Mouse (Mus musculus) heart, postnatal 0 days (tissue): ENCODE data around the gene Hexim1. TPM values are rescaled to one million over a fixed set of nuclear protein-coding genes. Genes with fewer than 3 reads are reported as not detected.

ENCODE experiments used
- ATAC-seq: fragments of 200-750 bp; cut with Nextera tagmentation; 2 replicates; pipeline ENCODE4 v1.8.0; 2017; ENCODE audit warnings: low read depth, moderate number of reproducible peaks, moderate library complexity; ENCODE audit not compliant: insufficient read depth
- DNase-seq: peaks from one replicate; pipeline ENCODE4 v3.0.0-alpha.2; 2016; ENCODE audit warnings: low spot score
- H3K27ac ChIP-seq: fragments of 300-500 bp; sonication (generic); 2 replicates; pipeline ENCODE4 v1.5.1; 2014; ENCODE audit warnings: low read depth, mild to moderate bottlenecking
- H3K27me3 ChIP-seq: fragments of 300-500 bp; sonication (generic); 2 replicates; pipeline ENCODE4 v1.6.1; 2014; ENCODE audit warnings: low read length, mixed read lengths; ENCODE audit not compliant: control insufficient read depth, insufficient read depth
- H3K36me3 ChIP-seq: fragments of 300-500 bp; sonication (generic); replicated peaks from 2 replicates; pipeline ENCODE4 v1.6.1; 2014; ENCODE audit warnings: low read length, mixed read lengths; ENCODE audit not compliant: control insufficient read depth, insufficient read depth
- H3K4me1 ChIP-seq: fragments of 300-500 bp; sonication (generic); 2 replicates; pipeline ENCODE4 v1.6.1; 2014; ENCODE audit warnings: antibody characterized with exemption; ENCODE audit not compliant: control insufficient read depth, insufficient read depth
- H3K4me2 ChIP-seq: fragments of 300-500 bp; sonication (generic); 2 replicates; pipeline ENCODE4 v1.6.1; 2014; ENCODE audit warnings: low read depth, mild to moderate bottlenecking, low read length, moderate library complexity
- H3K4me3 ChIP-seq: fragments of 300-500 bp; sonication (generic); 2 replicates; pipeline ENCODE4 v1.5.1; 2014; ENCODE audit warnings: low read depth, low read length
- H3K9ac ChIP-seq: fragments of 300-500 bp; sonication (generic); replicated peaks from 2 replicates; pipeline ENCODE4 v1.6.1; 2014; ENCODE audit warnings: low read depth, low read length, mixed read lengths
- H3K9me3 ChIP-seq: fragments of 300-500 bp; sonication (generic); replicated peaks from 2 replicates; pipeline ENCODE4 v1.6.1; 2016; ENCODE audit warnings: low read length; ENCODE audit not compliant: control insufficient read depth
- CTCF ChIP-seq: IDR thresholded peaks from 2 replicates; pipeline ENCODE4 v1.5.1; 2016; ENCODE audit warnings: antibody characterized with exemption, control low read depth, low read depth
- EP300 ChIP-seq: IDR thresholded peaks from 2 replicates; pipeline ENCODE4 v1.6.1; 2016; ENCODE audit warnings: antibody characterized with exemption, low read depth
- WGBS: fragments of 180-500 bp; shearing (Covaris S2); extraction: QIAGEN DNeasy Blood & Tissue Kit; methylation state at CpG from one replicate; pipeline ENCODE4 v1.1.7; 2014; 5-methylcytosine and 5-hydroxymethylcytosine counted together
- polyA plus RNA-seq: library from polyadenylated mRNA; unstranded; fragments of >200 nt; fragmentation: Nextera tagmentation; extraction: Ambion mirVana; gene quantifications from 2 replicates; pipeline ENCODE4 v1.2.1, GENCODE M21; 2015
- total RNA-seq: library from RNA; depleted of rRNA; stranded (reverse); fragments of >200 nt; gene quantifications from 2 replicates; pipeline ENCODE4 v1.2.3, GENCODE M21; 2014; ENCODE audit warnings: low replicate concordance

The Hexim1 gene
- total and polyA plus RNA-seq, 2 experiments from 2014 or later = 3.2 to 11.0 TPM

GRCm38 (mm10) chr11:103093306-103093705, 22.7 kb upstream of the Hexim1 start:
- 64% methylated on average over 7 of the region's 7 CpGs for whole genome bisulfite sequencing
- H3K4me1 ChIP-seq = peaks cover 44% of the 10 kb centered on the region

DNA sequence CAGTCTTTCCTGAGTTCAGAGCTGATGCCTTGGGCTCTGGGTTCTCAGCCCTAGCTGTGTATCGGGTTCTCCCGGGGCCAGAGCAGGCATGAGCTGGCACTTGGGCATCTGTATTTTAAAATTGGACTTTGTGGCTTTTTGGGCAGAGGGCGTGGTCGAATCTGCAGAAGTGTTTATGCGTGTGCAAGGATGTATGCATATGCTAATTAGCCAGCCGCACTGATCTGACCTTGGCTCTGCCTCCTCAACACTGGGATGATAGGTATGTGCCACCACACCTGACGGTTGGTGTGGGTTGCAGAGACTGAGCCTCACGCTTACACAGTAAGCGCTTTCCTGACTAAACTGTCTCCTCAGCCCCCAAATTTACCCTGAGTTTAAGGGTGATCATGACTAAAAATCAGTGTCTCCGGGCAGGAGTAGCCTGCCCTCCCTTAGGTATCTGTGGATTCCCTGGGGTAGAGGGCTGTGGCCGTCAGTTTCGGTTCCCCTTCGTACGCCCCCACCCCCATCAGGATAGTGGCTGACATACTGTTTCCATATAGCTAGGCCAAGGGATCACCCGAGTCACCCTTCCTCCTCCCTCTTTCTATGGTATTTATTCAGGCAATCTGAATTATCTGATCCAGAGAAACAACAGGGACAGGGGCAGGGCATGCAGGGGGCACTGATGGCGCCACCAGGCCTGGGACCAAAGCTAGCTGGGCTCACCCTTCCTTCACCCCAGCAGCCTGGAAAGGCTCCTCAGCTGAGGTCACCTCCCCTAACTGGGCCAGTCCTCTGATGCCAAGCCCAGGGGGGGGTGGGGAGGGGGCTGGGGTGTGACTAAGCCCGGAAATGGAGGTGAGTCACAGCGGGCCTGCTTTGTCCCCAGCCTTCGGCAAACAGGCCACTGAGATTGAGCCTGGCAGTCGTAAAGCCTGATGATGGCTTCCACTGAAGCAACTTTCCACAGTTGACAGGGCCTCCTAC, 21.9 kb upstream of the Hexim1 start:
- Histone ChIP-seq H3K27me3 (no peaks in the 10 kb centered on the region), H3K4me3 (no peak overlapping the region), H3K9me3 (no peaks in the 10 kb centered on the region), H3K4me1 (peaks cover 52% of the 10 kb centered on the region), H3K27ac (peak overlapping the region; percentile 97), H3K4me2 (no peak overlapping the region), H3K9ac (peak overlapping the region; percentile 30; the same call in 1 of the 2 replicates), H3K36me3 (no peaks in the 10 kb centered on the region)
- 56% methylated on average over 20 of the region's 20 CpGs for WGBS
- peak; percentile 68 for DNase-seq
- TF ChIP-seq EP300 (no peak), CTCF (no peak)
- ATAC-seq = peak; percentile 40

More at GRCm38 (mm10) chr11:103093306-103093705, 22.7 kb upstream of the Hexim1 start:
- H3K36me3 ChIP-seq = no peaks in the 10 kb centered on the region
- no peak overlapping the region for H3K4me2 ChIP-seq
- no peak overlapping the region for H3K9ac ChIP-seq
- H3K9me3 ChIP-seq = no peaks in the 10 kb centered on the region
- H3K4me3 ChIP-seq = no peak overlapping the region
- ATAC-seq (no peak), DNase-seq (no peak)
- no peak overlapping the region for H3K27ac ChIP-seq
- H3K27me3 ChIP-seq = no peaks in the 10 kb centered on the region
- TF ChIP-seq CTCF (no peak), EP300 (no peak)

- Histone ChIP-seq H3K4me2 (no peak overlapping the region), H3K36me3 (no peaks in the 10 kb centered on the region), H3K27ac (peak overlapping the region; percentile 97), H3K9me3 (no peaks in the 10 kb centered on the region), H3K4me3 (no peak overlapping the region), H3K9ac (no peak overlapping the region), H3K27me3 (no peaks in the 10 kb centered on the region), H3K4me1 (peaks cover 53% of the 10 kb centered on the region)
- ATAC-seq = no peak
- TF ChIP-seq EP300 (no peak), CTCF (no peak)
- 74% methylated on average over 9 of the region's 9 CpGs for WGBS
- DNase-seq = no peak
Observed at GRCm38 (mm10) chr11:103095107-103095670, 20.8 kb upstream of the Hexim1 start.

GRCm38 (mm10) chr11:103095801-103096200, 20.2 kb upstream of the Hexim1 start:
- 39% methylated on average over 6 of the region's 6 CpGs for WGBS
- H3K9ac ChIP-seq = no peak overlapping the region
- no peaks in the 10 kb centered on the region for H3K9me3 ChIP-seq
- no peak for ATAC-seq
- H3K36me3 ChIP-seq = no peaks in the 10 kb centered on the region
- H3K4me3 ChIP-seq = no peak overlapping the region
- no peak for TF ChIP-seq CTCF
- TF ChIP-seq EP300 = peak; percentile 48
- peak overlapping the region; percentile 97 for H3K27ac ChIP-seq
- no peaks in the 10 kb centered on the region for H3K27me3 ChIP-seq
- DNase-seq = no peak
- peaks cover 58% of the 10 kb centered on the region for H3K4me1 ChIP-seq
- H3K4me2 ChIP-seq = no peak overlapping the region

- no peaks in the 10 kb centered on the region for H3K9me3 ChIP-seq
- no peak for TF ChIP-seq CTCF
- peak; percentile 93 for TF ChIP-seq EP300
- peak overlapping the region; percentile 52 for H3K4me2 ChIP-seq
- peak overlapping the region; percentile 97 for H3K27ac ChIP-seq
- ATAC-seq (peak; percentile 77), DNase-seq (peak; percentile 85)
- no peaks in the 10 kb centered on the region for H3K27me3 ChIP-seq
- H3K36me3 ChIP-seq = no peaks in the 10 kb centered on the region
- H3K4me1 ChIP-seq = peaks cover 61% of the 10 kb centered on the region
- H3K4me3 ChIP-seq = peak overlapping the region; percentile 16
- 9% methylated on average over 22 of the region's 22 CpGs for WGBS
- peak overlapping the region; percentile 35; the same call in 1 of the 2 replicates for H3K9ac ChIP-seq
Observed at GRCm38 (mm10) chr11:103096979-103097894, 18.8 kb upstream of the Hexim1 start.
